Mouse (Mus musculus): ENCODE data around the gene Pi4ka. TPM values are rescaled to one million over a fixed set of nuclear protein-coding genes. Genes with fewer than 3 reads are reported as not detected.

Gene Pi4ka
- polyA plus RNA-seq (2012; rRNA removed) = 17.6 and 18.6 TPM in 2 replicates

GRCm38 (mm10) chr16:17405736-17406443 is at the start of gene Pi4ka, which contains the start of gene Snap29:
TSS of gene Pi4ka (minus strand) at chr16:17406314.
TSS of gene Snap29 (plus strand) at chr16:17405986.

DNA sequence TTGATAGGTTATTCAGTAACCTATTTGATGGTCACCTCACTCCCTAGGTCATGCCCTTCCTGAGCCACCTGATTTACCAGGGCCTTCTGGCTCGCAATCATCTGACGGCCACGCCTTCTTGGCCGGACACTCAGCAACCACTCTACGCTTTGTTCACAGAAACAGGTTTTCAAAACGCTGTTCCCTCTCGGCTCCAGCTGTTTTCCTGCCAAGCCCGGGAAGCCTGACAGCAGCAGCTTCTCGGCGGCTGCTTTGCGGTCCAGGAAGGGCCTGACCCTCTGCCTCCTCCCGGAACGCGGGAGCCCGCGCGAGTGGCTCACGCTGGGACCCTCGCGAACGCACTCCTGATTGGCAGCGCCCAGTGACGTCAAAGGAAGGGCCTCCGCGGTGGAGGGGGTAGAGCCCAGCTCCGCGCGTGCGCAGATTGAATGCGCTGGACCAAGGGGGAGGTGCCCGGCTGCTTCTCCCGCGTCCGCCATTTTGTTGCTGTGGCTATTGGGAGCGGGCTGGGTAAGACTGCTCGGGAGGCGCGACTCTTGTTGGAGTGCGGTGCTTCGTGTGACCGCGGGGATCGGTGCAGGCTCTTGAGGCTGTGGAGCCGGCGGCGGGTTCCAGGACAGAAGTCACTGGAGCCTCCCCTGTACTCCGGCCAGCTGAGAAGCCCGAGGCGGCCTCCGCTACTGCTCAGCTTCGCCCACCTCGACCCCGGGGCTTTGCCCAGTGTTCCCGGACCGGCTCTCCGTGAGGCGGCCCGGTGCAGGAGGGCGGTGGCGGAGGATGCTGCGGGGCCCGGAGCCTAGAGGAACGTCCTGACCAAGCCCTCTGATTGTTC is 45.6 kb upstream of the Pi4ka start, which contains the start of gene Crkl:
Gene Crkl (plus strand): TSS at position 447 of the 832 bp plus-strand sequence.

GRCm38 (mm10) chr16:17331116-17331515 is 75.0 kb downstream of the Pi4ka start, which contains the start of gene Serpind1:
TSS of gene Serpind1 (plus strand) at chr16:17331371.

DNA sequence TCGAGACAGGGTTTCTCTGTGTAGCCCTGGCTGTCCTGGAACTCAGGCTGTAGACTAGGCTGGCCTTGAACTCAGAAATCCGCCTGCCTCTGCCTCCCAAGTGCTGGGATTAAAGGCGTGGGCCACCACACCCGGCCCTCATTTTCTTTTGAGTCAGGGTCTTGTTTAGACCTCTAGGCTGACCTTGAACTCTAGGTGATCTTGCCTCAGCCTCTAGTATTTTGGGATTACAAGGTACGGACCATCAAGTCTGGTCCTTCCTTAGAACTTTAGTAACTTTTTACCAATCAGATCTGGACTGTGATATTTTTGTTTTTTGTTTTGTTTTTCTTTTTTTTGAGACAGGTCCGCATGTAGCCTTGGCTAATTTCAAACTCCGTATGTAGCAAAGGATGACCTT is 130.4 kb downstream of the Pi4ka start, which contains the start of gene Tmem191c:
Gene Tmem191c (plus strand): TSS at position 357 of the 400 bp plus-strand sequence.

DNA sequence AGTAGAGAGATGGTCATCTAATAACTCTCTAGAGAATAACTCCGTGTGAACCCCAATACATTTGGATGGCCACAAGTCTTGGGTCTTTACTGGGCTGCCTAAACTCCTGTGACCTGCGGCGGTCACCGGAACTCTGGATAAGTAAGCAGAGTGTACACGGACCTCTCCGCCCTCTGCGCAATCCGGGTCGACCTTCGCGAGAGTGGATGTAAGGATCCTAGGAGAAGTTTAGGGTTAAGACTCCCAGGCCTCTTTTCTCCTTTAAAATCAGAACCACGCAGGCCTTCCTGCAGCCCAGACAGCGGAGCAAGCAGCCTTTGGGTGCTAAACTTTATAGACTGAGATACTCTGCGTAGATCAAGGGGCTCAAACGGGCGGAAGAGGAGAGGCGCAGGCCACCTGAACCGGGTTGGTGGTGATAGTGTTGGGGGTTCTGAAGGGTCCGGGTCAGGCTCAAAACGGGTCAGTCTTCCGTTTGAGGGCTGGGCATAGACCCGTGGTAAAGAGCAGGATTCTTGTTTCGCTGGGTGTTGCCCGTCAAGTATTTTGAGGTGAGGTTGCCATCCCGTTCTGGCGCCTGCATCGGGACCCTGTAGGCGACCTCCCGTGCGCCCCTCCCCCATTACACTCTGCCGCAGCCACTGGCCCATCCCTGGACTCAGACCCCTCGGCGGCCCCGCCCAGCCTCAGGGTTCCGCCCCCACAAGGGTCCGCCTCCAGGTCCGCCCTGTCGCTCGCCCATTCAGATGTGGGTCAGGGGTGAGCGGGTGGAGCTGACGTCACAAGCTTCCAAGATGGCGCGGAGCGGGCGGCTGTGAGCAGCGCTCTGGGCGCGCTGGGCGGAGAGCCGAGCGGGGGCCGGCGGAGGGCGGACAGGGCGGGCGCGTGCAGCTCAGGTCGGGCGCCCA is 173.1 kb downstream of the Pi4ka start, which contains the start of gene Hic2:
Gene Hic2 (plus strand): TSS at position 779 of the 908 bp plus-strand sequence.

Other genes starting within 250 kb of the Pi4ka start
- gene Ube2l3, start 203.7 kb downstream of the Pi4ka start, polyA plus RNA-seq (2012; rRNA removed) = 69.6 and 76.0 TPM in 2 replicates
- 0.03 TPM in 2 replicates for gene Rimbp3, start 197.7 kb downstream of the Pi4ka start, polyA plus RNA-seq (2012; rRNA removed)
- gene Hic2, start 172.7 kb downstream of the Pi4ka start, polyA plus RNA-seq (2012; rRNA removed) = 2.0 and 2.4 TPM in 2 replicates
- 3.9 and 4.2 TPM in 2 replicates for gene Tmem191c, start 130.2 kb downstream of the Pi4ka start, polyA plus RNA-seq (2012; rRNA removed)
- gene Serpind1, start 74.9 kb downstream of the Pi4ka start, polyA plus RNA-seq (2012; rRNA removed) = 102 and 121 TPM in 2 replicates
- 4.0 and 5.1 TPM in 2 replicates for gene Snap29, start 328 bp downstream of the Pi4ka start, polyA plus RNA-seq (2012; rRNA removed)
- 7.6 and 9.3 TPM in 2 replicates for gene Crkl, start 45.7 kb upstream of the Pi4ka start, polyA plus RNA-seq (2012; rRNA removed)
- 1.1 and 1.2 TPM in 2 replicates for gene Aifm3, start 83.3 kb upstream of the Pi4ka start, polyA plus RNA-seq (2012; rRNA removed)
- 27.5 and 30.4 TPM in 2 replicates for gene Lztr1, start 102.4 kb upstream of the Pi4ka start, polyA plus RNA-seq (2012; rRNA removed)
- 18.2 and 20.8 TPM in 2 replicates for gene Thap7, start 124.8 kb upstream of the Pi4ka start, polyA plus RNA-seq (2012; rRNA removed)
- gene Lrrc74b, start 154.9 kb upstream of the Pi4ka start, polyA plus RNA-seq (2012; rRNA removed) = 0.05 TPM in 1 of 2 replicates, not detected in the other
- 0.05 and 0.06 TPM in 2 replicates for gene P2rx6, start 155.6 kb upstream of the Pi4ka start, polyA plus RNA-seq (2012; rRNA removed)
- 0.93 and 1.2 TPM in 2 replicates for gene Slc7a4, start 176.9 kb upstream of the Pi4ka start, polyA plus RNA-seq (2012; rRNA removed)
- gene Smpd4, start 213.0 kb upstream of the Pi4ka start, polyA plus RNA-seq (2012; rRNA removed) = 25.6 and 30.4 TPM in 2 replicates
- gene Ccdc74a, start 240.2 kb upstream of the Pi4ka start, polyA plus RNA-seq (2012; rRNA removed) = 1.7 and 2.2 TPM in 2 replicates